Mouse (Mus musculus): ENCODE measurements around the gene Eme2. TPM values are rescaled to one million over a fixed set of nuclear protein-coding genes. Genes with fewer than 3 reads are reported as not detected.

The Eme2 gene
- polyA plus RNA-seq (2015; fragmentation: Nextera tagmentation; extraction: Ambion mirVana): 23.7 and 39.5 TPM in 2 replicates

GRCm38 (mm10) chr17:24894995-24895547 lies at the start of gene Eme2, which contains the start of gene Mrps34:
Gene Eme2, minus strand, starts transcription at chr17:24895087.
Gene Mrps34, plus strand, starts transcription at chr17:24895116.

DNA sequence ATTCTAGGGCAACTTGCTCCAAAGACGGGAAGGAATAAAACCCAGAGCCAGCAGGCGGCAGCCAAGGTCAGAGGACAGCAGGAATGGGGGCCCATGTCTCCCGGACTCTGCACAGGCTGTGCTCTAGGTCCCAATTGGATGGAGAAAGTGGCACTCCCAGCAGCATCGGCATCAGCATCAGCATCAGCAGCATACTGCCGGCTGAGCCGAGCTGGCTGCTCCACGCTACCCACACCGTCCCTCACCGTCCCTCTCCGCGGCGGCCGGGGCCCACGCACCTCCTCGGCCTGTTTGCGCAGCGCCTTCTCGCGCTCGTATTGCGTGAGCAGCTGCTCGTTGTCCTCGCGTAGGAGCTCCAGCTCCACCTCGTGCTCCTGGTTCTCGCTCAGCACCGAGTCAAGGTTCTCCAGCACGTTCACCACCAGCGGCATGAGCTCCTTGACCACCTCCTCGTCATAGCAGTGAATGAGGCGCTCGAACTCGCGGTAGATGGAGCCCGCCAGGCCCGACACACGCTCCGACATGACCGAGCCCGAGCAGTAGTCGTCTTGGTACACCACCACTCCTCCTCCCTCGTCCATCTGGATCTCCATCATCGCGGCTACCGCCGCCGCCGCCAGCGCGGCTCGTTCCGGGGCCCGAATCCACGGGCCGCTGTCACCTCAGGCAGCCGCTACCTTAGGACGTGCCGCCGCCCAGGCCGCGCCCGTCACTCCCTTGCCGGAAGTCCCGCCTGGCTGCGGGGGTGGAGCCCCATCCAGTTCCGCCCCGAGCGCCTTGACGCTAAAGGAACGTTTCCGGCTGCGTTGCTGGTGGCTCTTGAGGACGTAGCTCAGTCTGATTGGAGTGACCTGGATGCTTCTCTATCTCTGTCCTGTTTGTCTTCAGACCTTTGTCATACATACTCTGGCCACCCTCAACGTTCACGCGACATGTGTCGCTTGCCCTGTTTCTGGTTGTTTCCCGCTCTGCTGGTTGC lies 41.7 kb upstream of the Eme2 start, which contains the start of gene Mapk8ip3:
Gene Mapk8ip3, minus strand, starts transcription at position 719 of the 979 bp plus-strand sequence.

GRCm38 (mm10) chr17:24896241-24896992 lies 1.5 kb upstream of the Eme2 start, which contains the start of gene Nme3:
Gene Nme3, plus strand, starts transcription at chr17:24896500.

GRCm38 (mm10) chr17:24886134-24886931 lies 8.6 kb downstream of the Eme2 start, which contains the start of the genes Nubp2 and Spsb3:
Gene Nubp2, minus strand, starts transcription at chr17:24886349.
Gene Spsb3, plus strand, starts transcription at chr17:24886643.

GRCm38 (mm10) chr17:24865776-24866175 lies 29.1 kb downstream of the Eme2 start, which contains the start of gene Igfals:
Gene Igfals, plus strand, starts transcription at chr17:24865997.

DNA sequence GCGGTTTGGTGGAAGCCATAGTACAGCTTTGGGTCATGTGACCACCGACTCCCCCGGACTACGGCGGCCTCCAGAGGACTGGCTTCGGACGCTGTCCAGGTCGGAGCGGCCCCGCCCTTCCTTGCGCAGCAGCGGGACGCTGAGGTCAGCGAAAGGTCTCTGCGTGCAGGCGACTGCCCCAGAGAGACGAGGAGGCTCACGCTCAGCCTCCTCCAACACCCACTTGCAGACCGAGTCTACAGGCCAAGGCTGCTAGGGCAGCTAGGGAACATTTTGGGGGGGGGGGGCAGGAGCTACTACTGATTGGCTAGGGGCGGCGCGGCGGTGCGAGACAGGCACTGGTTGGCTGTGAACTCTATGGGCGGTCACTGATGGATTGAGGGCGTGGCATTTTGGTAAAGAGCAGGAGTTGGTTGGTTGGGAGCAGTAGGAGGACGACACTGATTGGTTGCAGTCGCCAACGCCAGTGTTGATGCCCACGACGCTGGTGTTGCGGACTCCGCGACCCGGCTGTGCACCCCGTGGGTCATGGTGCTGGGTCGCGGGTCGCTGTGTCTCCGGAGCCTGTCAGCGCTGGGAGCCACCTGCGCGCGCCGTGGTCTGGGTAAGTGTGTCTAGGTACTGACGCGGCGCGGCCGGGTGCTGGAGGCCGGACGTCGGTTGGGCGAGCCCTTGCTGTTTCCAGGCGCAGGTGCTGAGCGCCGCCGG lies 44.7 kb downstream of the Eme2 start, which contains the start of gene Fahd1:
Gene Fahd1, minus strand, starts transcription at position 300 of the 708 bp plus-strand sequence.

GRCm38 (mm10) chr17:24839842-24840241 lies 55.0 kb downstream of the Eme2 start, which contains the start of gene Hagh:
Gene Hagh, plus strand, starts transcription at chr17:24840143.

Other genes starting within 250 kb of the Eme2 start
- gene Slc9a3r2, start 244.8 kb downstream of the Eme2 start, polyA plus RNA-seq (2015; fragmentation: Nextera tagmentation; extraction: Ambion mirVana): 61.7 and 66.2 TPM in 2 replicates
- not detected in 2 replicates for gene Npw, start 236.6 kb downstream of the Eme2 start, polyA plus RNA-seq (2015; fragmentation: Nextera tagmentation; extraction: Ambion mirVana)
- gene Zfp598, start 225.4 kb downstream of the Eme2 start, polyA plus RNA-seq (2015; fragmentation: Nextera tagmentation; extraction: Ambion mirVana): 11.8 and 14.9 TPM in 2 replicates
- 14.5 and 51.8 TPM in 2 replicates for gene Syngr3, start 205.1 kb downstream of the Eme2 start, polyA plus RNA-seq (2015; fragmentation: Nextera tagmentation; extraction: Ambion mirVana)
- 36.3 and 36.6 TPM in 2 replicates for gene Gfer, start 198.9 kb downstream of the Eme2 start, polyA plus RNA-seq (2015; fragmentation: Nextera tagmentation; extraction: Ambion mirVana)
- gene Noxo1, start 198.9 kb downstream of the Eme2 start, polyA plus RNA-seq (2015; fragmentation: Nextera tagmentation; extraction: Ambion mirVana): 1.6 and 2.0 TPM in 2 replicates
- 21.3 and 34.2 TPM in 2 replicates for gene Tbl3, start 187.4 kb downstream of the Eme2 start, polyA plus RNA-seq (2015; fragmentation: Nextera tagmentation; extraction: Ambion mirVana)
- not detected in 2 replicates for gene Rnf151, start 177.0 kb downstream of the Eme2 start, polyA plus RNA-seq (2015; fragmentation: Nextera tagmentation; extraction: Ambion mirVana)
- gene Rps2, start 177.0 kb downstream of the Eme2 start, polyA plus RNA-seq (2015; fragmentation: Nextera tagmentation; extraction: Ambion mirVana): 872 and 948 TPM in 2 replicates
- 222 and 254 TPM in 2 replicates for gene Ndufb10, start 170.6 kb downstream of the Eme2 start, polyA plus RNA-seq (2015; fragmentation: Nextera tagmentation; extraction: Ambion mirVana)
- gene Rpl3l, start 167.3 kb downstream of the Eme2 start, polyA plus RNA-seq (2015; fragmentation: Nextera tagmentation; extraction: Ambion mirVana): 0.46 and 0.58 TPM in 2 replicates
- gene Msrb1, start 158.4 kb downstream of the Eme2 start, polyA plus RNA-seq (2015; fragmentation: Nextera tagmentation; extraction: Ambion mirVana): 47.7 and 55.8 TPM in 2 replicates
- gene Hs3st6, start 142.1 kb downstream of the Eme2 start, polyA plus RNA-seq (2015; fragmentation: Nextera tagmentation; extraction: Ambion mirVana): 4.2 and 12.5 TPM in 2 replicates
- 1.0 and 1.3 TPM in 2 replicates for gene Meiob, start 90.8 kb downstream of the Eme2 start, polyA plus RNA-seq (2015; fragmentation: Nextera tagmentation; extraction: Ambion mirVana)
- 56.0 and 73.6 TPM in 2 replicates for gene Hagh, start 54.9 kb downstream of the Eme2 start, polyA plus RNA-seq (2015; fragmentation: Nextera tagmentation; extraction: Ambion mirVana)
- 19.9 and 26.7 TPM in 2 replicates for gene Fahd1, start 44.7 kb downstream of the Eme2 start, polyA plus RNA-seq (2015; fragmentation: Nextera tagmentation; extraction: Ambion mirVana)
- 0.32 and 0.88 TPM in 2 replicates for gene Igfals, start 29.1 kb downstream of the Eme2 start, polyA plus RNA-seq (2015; fragmentation: Nextera tagmentation; extraction: Ambion mirVana)
- 47.2 and 66.1 TPM in 2 replicates for gene Nubp2, start 8.7 kb downstream of the Eme2 start, polyA plus RNA-seq (2015; fragmentation: Nextera tagmentation; extraction: Ambion mirVana)
- 35.1 and 41.0 TPM in 2 replicates for gene Spsb3, start 8.4 kb downstream of the Eme2 start, polyA plus RNA-seq (2015; fragmentation: Nextera tagmentation; extraction: Ambion mirVana)
- 124 and 213 TPM in 2 replicates for gene Mrps34, start within 50 bp of the Eme2 start, polyA plus RNA-seq (2015; fragmentation: Nextera tagmentation; extraction: Ambion mirVana)
- gene Nme3, start 1.4 kb upstream of the Eme2 start, polyA plus RNA-seq (2015; fragmentation: Nextera tagmentation; extraction: Ambion mirVana): 122 and 135 TPM in 2 replicates
- 22.8 and 25.6 TPM in 2 replicates for gene Mapk8ip3, start 41.9 kb upstream of the Eme2 start, polyA plus RNA-seq (2015; fragmentation: Nextera tagmentation; extraction: Ambion mirVana)
- gene Jpt2, start 65.6 kb upstream of the Eme2 start, polyA plus RNA-seq (2015; fragmentation: Nextera tagmentation; extraction: Ambion mirVana): 40.1 and 42.0 TPM in 2 replicates
- 4.4 and 4.6 TPM in 2 replicates for gene Cramp1l, start 120.7 kb upstream of the Eme2 start, polyA plus RNA-seq (2015; fragmentation: Nextera tagmentation; extraction: Ambion mirVana)
- gene Ift140, start 121.0 kb upstream of the Eme2 start, polyA plus RNA-seq (2015; fragmentation: Nextera tagmentation; extraction: Ambion mirVana): 9.8 and 14.3 TPM in 2 replicates
- 47.0 and 48.5 TPM in 2 replicates for gene Tmem204, start 188.5 kb upstream of the Eme2 start, polyA plus RNA-seq (2015; fragmentation: Nextera tagmentation; extraction: Ambion mirVana)
- gene Telo2, start 220.9 kb upstream of the Eme2 start, polyA plus RNA-seq (2015; fragmentation: Nextera tagmentation; extraction: Ambion mirVana): 17.3 and 18.1 TPM in 2 replicates
- 0.17 and 0.25 TPM in 2 replicates for gene Ptx4, start 225.7 kb upstream of the Eme2 start, polyA plus RNA-seq (2015; fragmentation: Nextera tagmentation; extraction: Ambion mirVana)
- 11.8 and 20.7 TPM in 2 replicates for gene Clcn7, start 238.3 kb upstream of the Eme2 start, polyA plus RNA-seq (2015; fragmentation: Nextera tagmentation; extraction: Ambion mirVana)

Data from adrenal gland, postnatal 0 days (tissue).